Mouse (Mus musculus) embryonic facial prominence, embryonic 13.5 days (tissue): ENCODE data around the gene Pla2g4c. TPM values are rescaled to one million over a fixed set of nuclear protein-coding genes. Genes with fewer than 3 reads are reported as not detected.
A peak's percentile ranks its signal among the peaks of the same experiment; 100 is the strongest.
"Not testable (repeated sequence)": the region's sequence is repeated elsewhere in the genome, so short reads cannot be mapped to it uniquely, and the experiment has no call there.

Source experiments
- ATAC-seq: fragments of 200-750 bp; cut with Nextera tagmentation; 2 replicates; pipeline ENCODE4 v1.8.0; 2017; ENCODE audit warnings: low read depth; ENCODE audit not compliant: insufficient number of reproducible peaks, insufficient read depth, low FRiP score, low TSS enrichment
- H3K27ac ChIP-seq: fragments of 300-500 bp; sonication (generic); 2 replicates; pipeline ENCODE4 v1.5.1; 2015; ENCODE audit warnings: moderate library complexity, mild to moderate bottlenecking, inconsistent platforms
- H3K27me3 ChIP-seq: fragments of 300-500 bp; sonication (generic); 2 replicates; pipeline ENCODE4 v1.6.1; 2015; ENCODE audit warnings: mild to moderate bottlenecking, inconsistent platforms
- H3K36me3 ChIP-seq: fragments of 300-500 bp; sonication (generic); 2 replicates; pipeline ENCODE4 v1.6.1; 2015; ENCODE audit warnings: mild to moderate bottlenecking, inconsistent platforms
- H3K4me1 ChIP-seq: fragments of 300-500 bp; sonication (generic); 2 replicates; pipeline ENCODE4 v1.6.1; 2015; ENCODE audit warnings: inconsistent platforms
- H3K4me2 ChIP-seq: fragments of 300-500 bp; sonication (generic); 2 replicates; pipeline ENCODE4 v1.6.1; 2015; ENCODE audit warnings: moderate library complexity, mild to moderate bottlenecking, inconsistent platforms
- H3K4me3 ChIP-seq: fragments of 300-500 bp; sonication (generic); 2 replicates; pipeline ENCODE4 v1.5.1; 2015; ENCODE audit warnings: mild to moderate bottlenecking, inconsistent platforms
- H3K9ac ChIP-seq: fragments of 300-500 bp; sonication (generic); 2 replicates; pipeline ENCODE4 v1.6.1; 2015; ENCODE audit warnings: mild to moderate bottlenecking, inconsistent platforms
- H3K9me3 ChIP-seq: fragments of 300-500 bp; sonication (generic); 2 replicates; pipeline ENCODE4 v1.6.1; 2016; ENCODE audit warnings: inconsistent platforms
- WGBS: fragments of 180-500 bp; shearing (Covaris S2); methylation state at CpG from one replicate; pipeline ENCODE4 v1.1.7; 2015; ENCODE audit warnings: mixed read lengths; 5-methylcytosine and 5-hydroxymethylcytosine counted together
- polyA plus RNA-seq: library from polyadenylated mRNA; unstranded; fragments of >200 nt; fragmentation: Nextera tagmentation; extraction: Ambion mirVana; gene quantifications from 2 replicates; pipeline ENCODE4 v1.2.1, GENCODE M21; 2015

The Pla2g4c gene
- 1.1 and 1.8 TPM in 2 replicates for polyA plus RNA-seq

DNA sequence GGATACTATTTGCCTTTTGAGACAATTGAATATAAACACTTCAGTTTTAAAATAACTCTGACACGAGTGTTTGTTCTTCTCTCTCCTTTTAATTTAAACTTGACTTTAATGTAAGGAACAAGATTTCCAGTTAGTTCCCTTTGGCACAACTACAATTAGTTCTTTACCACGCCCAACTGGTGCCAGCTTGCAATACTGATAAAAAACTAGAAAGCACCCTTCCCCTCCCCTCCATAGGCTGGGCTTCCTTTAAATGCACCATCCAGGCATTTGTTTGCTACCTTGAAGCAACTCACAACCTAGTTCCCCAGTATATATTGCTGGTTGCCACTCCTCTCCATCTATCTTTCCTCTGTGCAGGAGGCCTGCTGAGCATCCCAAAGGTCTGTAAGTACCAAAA, at the start of gene Pla2g4c:
Gene Pla2g4c (plus strand): TSS at position 340 of the 400 bp plus-strand sequence.
- 87% methylated on average over 2 of the region's 2 CpGs for WGBS
- no peak within 1 kb of the TSS for H3K4me3 ChIP-seq
- no peaks in the 10 kb centered on the region for H3K4me1 ChIP-seq
- no peak for ATAC-seq
- no peak within 1 kb of the TSS for H3K27ac ChIP-seq
- no peak within 1 kb of the TSS for H3K9ac ChIP-seq
- no peaks in the 10 kb centered on the region for H3K9me3 ChIP-seq
- no peak within 1 kb of the TSS for H3K4me2 ChIP-seq
- no peaks in the 10 kb centered on the region for H3K36me3 ChIP-seq
- H3K27me3 ChIP-seq = no peaks in the 10 kb centered on the region

DNA sequence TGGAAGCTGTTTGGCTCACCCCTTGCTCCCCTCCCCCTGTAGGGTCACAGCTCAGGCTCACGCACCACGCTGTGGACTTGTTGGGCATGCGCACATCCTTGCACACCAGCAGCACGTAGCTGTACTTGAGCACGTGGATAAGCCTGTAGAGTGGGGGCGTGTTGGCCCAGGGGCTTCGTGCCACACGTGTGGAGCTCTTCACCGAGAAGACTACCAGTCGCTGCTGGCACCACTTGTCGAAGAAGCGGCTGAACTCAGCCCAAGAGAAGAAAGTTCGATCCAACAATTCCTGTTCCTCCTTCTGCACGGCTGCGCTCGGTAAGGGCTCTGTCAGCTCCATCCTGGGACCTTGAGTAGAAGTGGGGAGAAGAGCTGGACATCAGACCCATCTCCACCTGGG, 47.4 kb upstream of the Pla2g4c start, which contains the start of gene Lig1:
Gene Lig1 (plus strand): TSS at position 203 of the 400 bp plus-strand sequence.
- H3K9ac ChIP-seq = peak within 1 kb of the TSS; percentile 83
- no peaks in the 10 kb centered on the region for H3K9me3 ChIP-seq
- H3K36me3 ChIP-seq = peaks cover 50% of the 10 kb centered on the region
- peaks cover 5% of the 10 kb centered on the region; the same call in 1 of the 2 replicates for H3K4me1 ChIP-seq
- H3K27me3 ChIP-seq = no peaks in the 10 kb centered on the region
- H3K27ac ChIP-seq = 0 out of 2 replicates have a peak within 1 kb of the TSS, but pooled peaks have one; percentile 89
- peak within 1 kb of the TSS; percentile 80 for H3K4me2 ChIP-seq
- WGBS = 97% methylated on average over 16 of the region's 16 CpGs
- H3K4me3 ChIP-seq = peak within 1 kb of the TSS; percentile 66
- ATAC-seq = no peak

DNA sequence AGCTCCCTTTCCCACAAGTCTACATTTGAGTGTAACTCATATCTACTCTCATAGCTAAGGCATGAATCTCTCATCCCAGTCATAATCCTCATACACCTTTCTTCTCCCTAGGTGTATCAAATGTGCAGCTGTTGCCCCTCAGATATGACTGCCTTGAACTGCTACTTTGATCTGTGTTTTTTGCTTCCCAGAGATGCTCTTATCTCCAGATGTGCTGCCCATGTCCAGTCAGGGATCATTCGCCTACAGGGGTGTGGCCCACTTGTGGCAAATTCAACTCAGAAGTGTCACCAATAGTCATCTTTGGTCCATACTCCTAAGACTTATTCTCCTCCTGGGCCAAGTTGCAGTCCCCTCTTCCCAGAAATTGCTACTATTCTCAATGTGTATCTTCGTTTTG, 46.6 kb upstream of the Pla2g4c start:
- H3K27ac ChIP-seq = 0 out of 2 replicates have a peak overlapping the region, but pooled peaks have one; percentile 89
- H3K36me3 ChIP-seq = peaks cover 55% of the 10 kb centered on the region
- peak overlapping the region; percentile 83 for H3K9ac ChIP-seq
- WGBS = 35% methylated on average over 2 of the region's 2 CpGs
- H3K9me3 ChIP-seq = no peaks in the 10 kb centered on the region
- H3K4me2 ChIP-seq = peak overlapping the region; percentile 80
- H3K27me3 ChIP-seq = no peaks in the 10 kb centered on the region
- H3K4me1 ChIP-seq = peaks cover 5% of the 10 kb centered on the region; the same call in 1 of the 2 replicates
- peak overlapping the region; percentile 66 for H3K4me3 ChIP-seq
- no peak for ATAC-seq

DNA sequence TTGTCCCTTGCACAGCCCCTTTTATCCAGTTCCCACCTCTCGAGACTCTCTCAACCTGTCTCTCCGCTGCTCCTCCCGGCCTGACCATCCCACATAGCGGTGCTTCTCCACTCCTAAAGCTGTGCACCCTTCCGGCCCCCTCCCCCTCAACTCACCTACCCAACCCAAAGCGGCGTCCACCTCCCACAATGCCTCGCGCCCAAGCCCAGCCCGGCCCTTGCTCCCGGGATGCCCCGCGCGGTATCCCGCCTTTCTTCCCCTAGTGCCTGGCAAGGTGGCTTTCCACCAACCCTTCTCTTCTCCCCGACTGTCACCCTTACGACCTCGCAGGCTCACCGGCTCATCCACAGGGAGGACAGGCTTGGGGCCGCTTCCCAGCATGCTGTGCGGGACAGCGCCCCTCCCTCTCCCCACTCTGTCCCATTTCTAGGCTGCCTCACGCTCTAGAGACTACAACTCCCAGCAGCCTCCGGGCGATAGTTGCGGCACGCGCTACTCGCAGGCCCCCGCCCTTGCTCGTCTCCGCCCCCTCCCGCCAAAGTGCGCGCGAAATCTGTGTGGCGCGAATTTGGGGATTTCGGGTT, 46.1 kb upstream of the Pla2g4c start, which contains the start of gene Zswim9:
Gene Zswim9 (minus strand): TSS at position 414 of the 584 bp plus-strand sequence.
- Histone ChIP-seq H3K27me3 (no peaks in the 10 kb centered on the region), H3K9me3 (no peaks in the 10 kb centered on the region), H3K4me2 (peak within 1 kb of the TSS; percentile 80), H3K4me3 (peak within 1 kb of the TSS; percentile 66), H3K9ac (peak within 1 kb of the TSS; percentile 83), H3K4me1 (peaks cover 5% of the 10 kb centered on the region; the same call in 1 of the 2 replicates), H3K36me3 (peaks cover 55% of the 10 kb centered on the region), H3K27ac (peak within 1 kb of the TSS; percentile 89)
- WGBS = under 1% methylated on average over 39 of the region's 39 CpGs
- peak; percentile 98 for ATAC-seq

DNA sequence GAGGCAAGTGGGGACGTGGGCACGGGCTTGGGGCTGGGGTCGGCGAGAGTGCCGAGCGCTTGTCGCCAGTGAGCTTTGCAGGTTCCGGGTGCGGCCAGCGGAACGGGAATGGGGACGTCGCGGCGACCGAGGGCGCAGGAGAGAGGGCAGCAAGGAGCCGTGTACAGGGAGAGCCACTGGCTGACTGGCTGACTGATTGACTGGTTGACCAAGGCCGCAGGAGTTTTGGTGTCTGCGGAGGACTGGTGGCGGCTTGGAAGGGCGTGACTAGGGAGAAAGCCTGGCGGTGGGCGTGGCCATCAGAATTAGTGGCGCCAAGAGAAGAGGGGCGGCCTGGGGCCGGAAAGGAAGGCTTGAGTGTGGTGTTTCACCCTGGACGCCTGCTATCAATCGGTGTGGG, 45.5 kb upstream of the Pla2g4c start:
- not testable (repeated sequence) for H3K4me1 ChIP-seq, H3K9me3 ChIP-seq, H3K27me3 ChIP-seq
- Histone ChIP-seq H3K4me3 (peak overlapping the region; percentile 66), H3K36me3 (peaks cover 57% of the 10 kb centered on the region), H3K4me2 (peak overlapping the region; percentile 80), H3K27ac (peak overlapping the region; percentile 89; the same call in 1 of the 2 replicates), H3K9ac (peak overlapping the region; percentile 83)
- peak; percentile 33 for ATAC-seq
- WGBS = 2% methylated on average over 15 of the region's 29 CpGs

DNA sequence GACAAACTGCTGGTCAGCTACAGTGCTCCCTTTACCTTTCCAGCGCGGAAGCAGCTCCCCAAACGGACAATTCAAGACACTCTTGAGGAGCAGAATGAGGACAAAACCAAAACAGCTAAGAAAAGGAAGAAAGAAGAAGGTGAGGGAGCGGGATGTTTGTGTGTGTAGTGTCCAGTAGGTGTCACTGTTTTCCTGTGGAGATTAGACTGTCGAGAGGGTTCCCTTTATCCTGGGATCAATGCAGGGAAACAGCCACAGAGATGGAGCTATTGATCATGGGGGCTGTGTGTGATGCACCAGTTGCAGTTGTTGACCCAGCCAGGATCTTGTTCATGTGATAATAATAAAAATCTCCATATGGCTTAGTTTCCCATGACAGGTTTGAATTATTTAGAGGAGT, 35.8 kb upstream of the Pla2g4c start:
- 46% methylated on average over 5 of the region's 5 CpGs for WGBS
- no peaks in the 10 kb centered on the region for H3K9me3 ChIP-seq
- no peak overlapping the region for H3K27ac ChIP-seq
- H3K4me3 ChIP-seq = no peak overlapping the region
- no peak for ATAC-seq
- no peaks in the 10 kb centered on the region for H3K27me3 ChIP-seq
- no peak overlapping the region for H3K4me2 ChIP-seq
- H3K36me3 ChIP-seq = peaks cover 83% of the 10 kb centered on the region
- no peak overlapping the region for H3K9ac ChIP-seq
- no peaks in the 10 kb centered on the region for H3K4me1 ChIP-seq

DNA sequence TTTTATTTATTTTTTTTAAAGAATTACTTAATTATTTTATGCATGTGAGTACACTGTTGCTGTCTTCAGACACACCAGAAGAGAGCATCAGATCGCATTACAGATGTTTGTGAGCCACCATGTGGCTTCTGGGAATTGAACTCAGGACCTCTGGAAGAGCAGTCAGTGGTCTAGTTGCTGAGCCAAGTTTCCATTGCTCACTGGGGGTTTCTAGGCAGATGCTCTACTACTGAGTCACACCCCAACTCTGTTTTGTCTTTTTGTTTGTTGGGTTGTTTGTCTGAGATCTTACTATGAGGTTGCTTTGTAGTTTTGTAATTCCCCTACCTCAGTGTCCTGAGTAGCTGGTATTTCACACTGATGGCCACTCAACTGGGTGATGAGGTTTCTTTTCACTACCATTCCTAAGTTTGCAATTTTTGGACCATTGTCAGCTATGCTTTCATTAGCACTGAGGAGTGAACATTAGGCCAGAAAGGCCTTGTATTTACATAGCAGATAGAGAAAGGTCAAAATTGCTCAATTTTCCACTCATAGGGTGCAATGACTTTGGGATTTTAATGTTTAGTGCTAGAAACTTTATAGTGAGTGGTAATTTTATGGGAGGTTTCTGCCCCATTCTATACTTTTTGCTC, 34.3 kb upstream of the Pla2g4c start:
- Histone ChIP-seq H3K4me1 (no peaks in the 10 kb centered on the region), H3K27ac (no peak overlapping the region), H3K9me3 (no peaks in the 10 kb centered on the region), H3K4me3 (no peak overlapping the region), H3K4me2 (no peak overlapping the region), H3K36me3 (peaks cover 79% of the 10 kb centered on the region), H3K9ac (no peak overlapping the region), H3K27me3 (no peaks in the 10 kb centered on the region)
- 89% methylated on average over 1 of the region's 1 CpGs for WGBS
- no peak for ATAC-seq

DNA sequence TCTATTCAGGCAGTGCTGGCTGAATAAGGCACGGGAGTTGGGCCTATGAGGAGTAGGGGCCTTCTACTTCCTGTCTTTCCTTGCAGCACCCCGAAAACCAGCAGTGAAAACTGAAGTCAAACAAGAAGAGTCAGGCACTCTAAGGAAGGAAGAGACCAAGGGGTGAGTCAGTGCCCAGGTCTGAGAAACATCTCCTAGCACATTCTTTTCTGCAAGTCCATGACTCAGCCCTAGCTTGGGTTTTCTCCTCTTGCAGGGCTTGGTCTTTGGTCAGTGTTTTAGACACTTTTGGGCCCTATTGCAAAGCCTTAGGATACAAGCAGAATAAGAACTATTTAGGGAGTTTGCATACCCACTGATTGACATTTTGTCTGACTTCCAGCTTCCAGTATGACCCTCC, 33.1 kb upstream of the Pla2g4c start:
- Histone ChIP-seq H3K4me2 (no peak overlapping the region), H3K4me1 (no peaks in the 10 kb centered on the region), H3K36me3 (peaks cover 79% of the 10 kb centered on the region), H3K9me3 (no peaks in the 10 kb centered on the region), H3K4me3 (no peak overlapping the region), H3K9ac (no peak overlapping the region), H3K27me3 (no peaks in the 10 kb centered on the region), H3K27ac (no peak overlapping the region)
- WGBS = 87% methylated on average over 2 of the region's 2 CpGs
- ATAC-seq = no peak

DNA sequence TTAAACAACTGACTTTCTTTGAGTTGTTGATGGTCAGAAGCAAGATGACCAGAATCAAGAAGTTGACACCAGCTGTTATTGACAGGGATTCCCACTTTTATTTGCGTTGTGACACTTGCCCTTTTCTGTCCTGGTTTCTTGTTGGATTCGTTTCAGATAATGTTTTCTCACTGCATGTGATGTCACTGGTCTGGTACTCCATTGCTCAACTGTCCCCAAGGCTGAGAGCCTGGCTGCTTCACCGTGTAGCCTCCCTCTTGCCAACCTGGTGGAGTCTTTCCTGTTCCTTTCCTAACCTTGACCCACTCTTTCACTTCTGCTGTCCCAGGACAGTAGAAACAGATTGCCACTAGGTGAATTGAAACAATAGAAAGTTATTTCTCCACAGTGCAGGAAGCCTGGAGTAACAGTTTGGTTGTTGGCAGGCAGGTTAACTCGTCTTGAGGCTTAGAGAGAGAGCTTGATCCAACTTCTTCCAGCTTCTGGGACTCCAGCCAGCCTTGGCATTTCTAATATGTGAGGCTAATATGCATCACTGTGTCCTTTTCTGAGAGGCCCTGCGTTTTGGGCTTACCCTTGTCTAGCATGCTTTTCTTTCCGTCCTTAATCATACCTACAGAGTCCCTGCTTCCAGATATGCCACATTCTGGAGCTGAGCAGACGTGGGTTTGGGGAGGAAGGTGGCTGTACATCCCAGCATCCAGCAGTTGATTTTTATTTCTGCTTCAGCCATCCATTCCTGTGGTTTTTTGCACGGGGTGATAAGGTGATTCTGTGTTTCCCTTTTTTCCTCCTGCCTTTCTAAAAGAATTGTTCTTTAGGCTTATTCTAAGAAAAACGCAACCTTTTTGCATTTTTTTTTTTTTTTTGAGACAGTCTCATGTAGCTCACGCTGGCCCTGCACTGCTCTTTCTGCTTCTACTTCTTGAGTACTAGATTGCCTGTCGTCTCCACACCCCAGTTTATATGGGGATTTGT, 30.3 kb upstream of the Pla2g4c start:
- Histone ChIP-seq H3K9ac (no peak overlapping the region), H3K4me3 (no peak overlapping the region), H3K36me3 (peaks cover 91% of the 10 kb centered on the region), H3K4me2 (no peak overlapping the region), H3K27me3 (no peaks in the 10 kb centered on the region), H3K4me1 (no peaks in the 10 kb centered on the region), H3K9me3 (no peaks in the 10 kb centered on the region), H3K27ac (no peak overlapping the region)
- 0 out of 2 replicates have a peak, but pooled peaks have one; percentile 45 for ATAC-seq
- 88% methylated on average over 11 of the region's 11 CpGs for WGBS

DNA sequence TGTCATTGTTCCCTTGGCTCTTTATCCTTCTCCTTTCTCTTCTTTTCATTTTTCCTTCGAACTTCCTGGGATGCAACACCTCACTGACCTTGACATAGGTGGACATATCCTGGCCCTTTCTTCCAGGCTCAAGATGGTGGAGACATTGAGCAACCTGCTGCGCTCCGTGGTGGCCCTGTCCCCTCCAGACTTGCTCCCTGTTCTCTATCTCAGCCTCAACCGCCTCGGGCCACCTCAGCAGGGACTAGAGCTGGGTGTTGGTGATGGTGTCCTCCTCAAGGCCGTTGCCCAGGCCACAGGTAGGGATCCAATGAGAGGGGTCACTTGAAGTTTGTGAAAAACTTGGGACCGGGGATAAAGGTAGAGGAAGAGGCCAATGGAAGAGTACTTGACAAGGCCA, 29.2 kb upstream of the Pla2g4c start:
- Histone ChIP-seq H3K4me3 (no peak overlapping the region), H3K27me3 (no peaks in the 10 kb centered on the region), H3K9me3 (no peaks in the 10 kb centered on the region), H3K4me2 (no peak overlapping the region), H3K4me1 (no peaks in the 10 kb centered on the region), H3K9ac (no peak overlapping the region), H3K36me3 (peaks cover 92% of the 10 kb centered on the region), H3K27ac (no peak overlapping the region)
- WGBS = 94% methylated on average over 7 of the region's 7 CpGs
- no peak for ATAC-seq

DNA sequence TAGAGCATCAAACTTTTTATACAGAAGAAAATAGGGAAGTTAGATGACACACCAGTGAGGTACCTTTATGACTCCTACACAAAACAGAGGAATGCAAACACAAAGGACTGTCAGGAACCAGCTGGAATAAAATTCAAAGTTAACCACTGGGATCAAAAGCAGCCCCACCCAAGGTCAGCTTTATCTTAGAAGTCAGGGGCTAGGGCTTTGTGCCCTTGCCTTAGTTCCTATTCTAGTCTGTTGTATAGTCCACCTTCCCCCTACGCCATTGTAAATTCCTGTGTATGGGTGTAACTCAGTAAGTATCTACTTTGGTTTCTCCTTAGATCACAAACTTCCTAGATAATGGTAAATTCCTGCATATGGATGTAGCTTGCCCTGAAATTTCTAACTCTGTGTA, 26.8 kb upstream of the Pla2g4c start:
- ATAC-seq = no peak
- Histone ChIP-seq H3K36me3 (peaks cover 94% of the 10 kb centered on the region), H3K27me3 (no peaks in the 10 kb centered on the region), H3K4me1 (no peaks in the 10 kb centered on the region), H3K9ac (no peak overlapping the region), H3K4me3 (no peak overlapping the region), H3K9me3 (no peaks in the 10 kb centered on the region), H3K27ac (no peak overlapping the region), H3K4me2 (no peak overlapping the region)
- 88% methylated on average over 1 of the region's 1 CpGs for WGBS
